ENCODE assay signal across 8 mouse cellular contexts in the genomic region with DNA sequence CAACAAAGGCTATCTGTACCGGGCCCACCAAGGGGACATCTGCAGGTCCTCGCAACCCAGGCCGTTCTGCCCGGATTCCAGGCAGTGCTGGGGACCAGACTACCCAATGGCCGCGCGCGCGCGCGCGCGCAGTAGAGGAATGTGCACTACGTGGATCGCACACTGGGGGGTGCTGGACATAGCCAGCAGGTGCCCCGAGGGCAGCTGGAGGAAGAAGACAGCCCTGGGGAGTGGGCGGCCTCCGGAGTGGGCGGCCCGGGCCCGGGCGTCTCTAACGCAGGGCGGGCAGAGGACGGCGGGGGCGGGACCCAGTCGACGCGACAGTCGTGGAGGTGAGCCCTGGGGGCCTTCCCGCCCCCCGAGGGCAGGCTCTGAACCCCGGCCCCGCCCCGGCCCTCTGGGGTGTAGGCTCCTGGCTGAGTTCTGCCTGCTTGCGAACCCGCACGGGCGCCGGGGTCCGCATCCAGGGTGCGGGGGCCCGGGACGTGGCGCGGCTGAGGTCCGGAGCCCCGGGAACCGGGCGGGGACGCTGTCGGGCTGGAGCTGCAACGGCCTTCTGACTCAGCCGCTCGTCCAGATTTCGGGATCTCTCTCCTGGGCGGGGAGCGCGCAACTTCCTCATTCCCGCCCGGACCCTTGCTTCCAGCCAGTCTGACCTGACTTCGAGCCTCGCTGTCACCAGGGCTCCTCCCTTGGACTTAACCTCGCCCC. TPM values are rescaled to one million over a fixed set of nuclear protein-coding genes. Genes with fewer than 3 reads are reported as not detected.
DNase-seq lines count a peak whose midpoint lies in the region; ATAC-seq lines count a peak whose summit lies in the region.

Pld2 (plus strand) TSS at position 188 of the 711 bp plus-strand sequence.

- H3K9ac ChIP-seq in limb, embryonic 12.5 days (replicated peaks): peak within 1 kb of the TSS; percentile 72
- H3K9ac ChIP-seq in midbrain, embryonic 14.5 days (replicated peaks; ENCODE audit: low read length): peak within 1 kb of the TSS; percentile 46

- WGBS in embryonic facial prominence, embryonic 10.5 days: under 1% methylated on average over 65 of the region's 65 CpGs
- under 1% methylated on average over 58 of the region's 65 CpGs for WGBS in limb, embryonic 12.5 days
- under 1% methylated on average over 64 of the region's 65 CpGs for WGBS in midbrain, embryonic 14.5 days

- H3K9me3 ChIP-seq in embryonic facial prominence, embryonic 10.5 days: no peaks in the 10 kb centered on the region
- no peaks in the 10 kb centered on the region for H3K9me3 ChIP-seq in limb, embryonic 12.5 days
- H3K9me3 ChIP-seq in midbrain, embryonic 14.5 days (ENCODE audit: control insufficient read depth, low read length): no peaks in the 10 kb centered on the region

- ATAC-seq in cerebellum, adult (ENCODE audit: insufficient number of reproducible peaks, low FRiP score, low TSS enrichment): no peak
- ATAC-seq in limb, embryonic 12.5 days (ENCODE audit: insufficient number of reproducible peaks, insufficient read depth, low FRiP score, low TSS enrichment, low read depth): peak; percentile 88
- peak; percentile 57; the same call in 1 of the 2 replicates for ATAC-seq in midbrain, embryonic 14.5 days (ENCODE audit: low FRiP score, low TSS enrichment)

- peak within 1 kb of the TSS; percentile 92 for H3K4me2 ChIP-seq in limb, embryonic 12.5 days
- peak within 1 kb of the TSS; percentile 72 for H3K4me2 ChIP-seq in midbrain, embryonic 14.5 days (ENCODE audit: low read length)

- no peaks in the 10 kb centered on the region for H3K36me3 ChIP-seq in embryonic facial prominence, embryonic 10.5 days (replicated peaks)
- H3K36me3 ChIP-seq in limb, embryonic 12.5 days: no peaks in the 10 kb centered on the region
- no peaks in the 10 kb centered on the region for H3K36me3 ChIP-seq in midbrain, embryonic 14.5 days (ENCODE audit: control insufficient read depth, insufficient read depth, low read length)

- peak; percentile 40 for DNase-seq in cerebellum, adult 11-12 months
- peak; percentile 89 for DNase-seq in embryonic facial prominence, embryonic 10.5 days (ENCODE audit: low spot score)
- DNase-seq in heart, adult 11 months: peak; percentile 100
- DNase-seq in kidney, adult 18-20 months: peak; percentile 87
- DNase-seq in midbrain, embryonic 14.5 days: peak; percentile 90
- peak; percentile 53 for DNase-seq in spleen, adult 12 weeks (ENCODE audit: low spot score)

- peak within 1 kb of the TSS; percentile 75 for H3K27ac ChIP-seq in embryonic facial prominence, embryonic 10.5 days (replicated peaks)
- no peak within 1 kb of the TSS for H3K27ac ChIP-seq in limb, embryonic 12.5 days
- H3K27ac ChIP-seq in midbrain, embryonic 14.5 days (replicated peaks; ENCODE audit: low read depth, low read length): no peak within 1 kb of the TSS

- peaks cover 70% of the 10 kb centered on the region for H3K27me3 ChIP-seq in embryonic facial prominence, embryonic 10.5 days (replicated peaks; ENCODE audit: low read depth, poor library complexity, severe bottlenecking)
- H3K27me3 ChIP-seq in limb, embryonic 12.5 days: peaks cover 54% of the 10 kb centered on the region
- H3K27me3 ChIP-seq in midbrain, embryonic 14.5 days (ENCODE audit: control insufficient read depth, insufficient read depth, low read length): peaks cover 12% of the 10 kb centered on the region; the same call in 1 of the 2 replicates

- H3K4me3 ChIP-seq in embryonic facial prominence, embryonic 10.5 days: peak within 1 kb of the TSS; percentile 68
- peak within 1 kb of the TSS; percentile 61 for H3K4me3 ChIP-seq in limb, embryonic 12.5 days (replicated peaks)
- peak within 1 kb of the TSS; percentile 54 for H3K4me3 ChIP-seq in midbrain, embryonic 14.5 days (replicated peaks; ENCODE audit: low read depth, low read length)

- peaks cover 12% of the 10 kb centered on the region for H3K4me1 ChIP-seq in embryonic facial prominence, embryonic 10.5 days
- H3K4me1 ChIP-seq in limb, embryonic 12.5 days (replicated peaks): no peaks in the 10 kb centered on the region
- H3K4me1 ChIP-seq in midbrain, embryonic 14.5 days (ENCODE audit: control insufficient read depth, insufficient read depth, low read length): no peaks in the 10 kb centered on the region

RNA-seq across cellular contexts. Expression of gene Pld2, which starts in this region (rescaled TPM):
- 3.2 and 3.7 TPM in 2 replicates for polyA plus RNA-seq in embryonic facial prominence, embryonic 10.5 days (2016; fragmentation: Nextera tagmentation; extraction: Ambion mirVana)
- 4.4 and 4.5 TPM in 2 replicates for polyA plus RNA-seq in limb, embryonic 12.5 days (2016; fragmentation: Nextera tagmentation; extraction: Ambion mirVana)
- polyA plus RNA-seq in midbrain, embryonic 14.5 days (2014; fragmentation: Nextera tagmentation; extraction: Ambion mirVana): 8.5 and 9.2 TPM in 2 replicates

Comparison
In these comparisons a context has a peak if more than half of its experiments do, and no peak if none do; other contexts are left out.
1. DNase-seq: peak in every context shown above with its lines; median percentile 100 in heart, adult 11 months; 90 in midbrain, embryonic 14.5 days; 89 in embryonic facial prominence, embryonic 10.5 days; 87 in kidney, adult 18-20 months; 53 in spleen, adult 12 weeks; 40 in cerebellum, adult 11-12 months.